Mouse (Mus musculus) C2C12 (cell line): ENCODE results near the gene Cuedc1. TPM values are rescaled to one million over a fixed set of nuclear protein-coding genes. Genes with fewer than 3 reads are reported as not detected.

Source experiments
- H3K27me3 ChIP-seq: one replicate; pipeline ENCODE4 v1.6.1; 2011; ENCODE audit not compliant: control insufficient read depth, insufficient read depth, insufficient read length
- H3K36me3 ChIP-seq: one replicate; pipeline ENCODE4 v1.6.1; 2011; ENCODE audit not compliant: control insufficient read depth, insufficient read depth
- H3K4me3 ChIP-seq: one replicate; pipeline ENCODE4 v1.5.1; 2011; ENCODE audit warnings: mild to moderate bottlenecking, control low read depth; ENCODE audit not compliant: poor library complexity, insufficient read depth, severe bottlenecking
- H3K79me2 ChIP-seq: one replicate; pipeline ENCODE4 v1.6.1; 2011; ENCODE audit not compliant: control insufficient read depth, insufficient read depth
- H3K79me3 ChIP-seq: one replicate; pipeline ENCODE4 v1.6.1; 2011; ENCODE audit warnings: low read depth, control low read depth
- H3ac ChIP-seq: one replicate; pipeline ENCODE3; 2011; ENCODE audit warnings: low read depth; ENCODE audit not compliant: control insufficient read depth, insufficient read length
- CEBPB ChIP-seq: IDR thresholded peaks from one replicate; pipeline ENCODE4 v1.6.1; 2011; ENCODE audit warnings: low read depth, mild to moderate bottlenecking, control low read depth, moderate library complexity
- CTCF ChIP-seq: IDR thresholded peaks from one replicate; pipeline ENCODE4 v1.5.1; 2011; ENCODE audit not compliant: control insufficient read depth, insufficient read depth, insufficient read length
- FOSL1 ChIP-seq: IDR thresholded peaks from one replicate; pipeline ENCODE4 v1.8.0; 2011; ENCODE audit warnings: mild to moderate bottlenecking, low read length; ENCODE audit not compliant: poor library complexity, insufficient read depth, severe bottlenecking
- MAX ChIP-seq: IDR thresholded peaks from one replicate; pipeline ENCODE4 v1.6.1; 2011; ENCODE audit warnings: mild to moderate bottlenecking, control low read depth
- MYOD1 ChIP-seq: IDR thresholded peaks from one replicate; pipeline ENCODE4 v1.6.1; 2011; ENCODE audit warnings: low read depth; ENCODE audit not compliant: control insufficient read depth, insufficient read length
- MYOG ChIP-seq: IDR thresholded peaks from one replicate; pipeline ENCODE4 v1.6.1; 2011; ENCODE audit not compliant: control insufficient read depth, insufficient read length; ENCODE audit errors: extremely low read depth
- USF1 ChIP-seq: IDR thresholded peaks from one replicate; pipeline ENCODE4 v1.6.1; 2011; ENCODE audit warnings: low read depth, mild to moderate bottlenecking, control low read depth, moderate library complexity
- polyA plus RNA-seq: library from polyadenylated mRNA; unstranded; fragments of >200 nt; fragmentation: generic; extraction: Trizol; gene quantifications from one replicate; pipeline ENCODE4 v1.2.1, GENCODE M21; 2012; ENCODE audit warnings: missing spikeins

Cuedc1 gene
- polyA plus RNA-seq, 1 experiment, result 16.2 TPM

DNA sequence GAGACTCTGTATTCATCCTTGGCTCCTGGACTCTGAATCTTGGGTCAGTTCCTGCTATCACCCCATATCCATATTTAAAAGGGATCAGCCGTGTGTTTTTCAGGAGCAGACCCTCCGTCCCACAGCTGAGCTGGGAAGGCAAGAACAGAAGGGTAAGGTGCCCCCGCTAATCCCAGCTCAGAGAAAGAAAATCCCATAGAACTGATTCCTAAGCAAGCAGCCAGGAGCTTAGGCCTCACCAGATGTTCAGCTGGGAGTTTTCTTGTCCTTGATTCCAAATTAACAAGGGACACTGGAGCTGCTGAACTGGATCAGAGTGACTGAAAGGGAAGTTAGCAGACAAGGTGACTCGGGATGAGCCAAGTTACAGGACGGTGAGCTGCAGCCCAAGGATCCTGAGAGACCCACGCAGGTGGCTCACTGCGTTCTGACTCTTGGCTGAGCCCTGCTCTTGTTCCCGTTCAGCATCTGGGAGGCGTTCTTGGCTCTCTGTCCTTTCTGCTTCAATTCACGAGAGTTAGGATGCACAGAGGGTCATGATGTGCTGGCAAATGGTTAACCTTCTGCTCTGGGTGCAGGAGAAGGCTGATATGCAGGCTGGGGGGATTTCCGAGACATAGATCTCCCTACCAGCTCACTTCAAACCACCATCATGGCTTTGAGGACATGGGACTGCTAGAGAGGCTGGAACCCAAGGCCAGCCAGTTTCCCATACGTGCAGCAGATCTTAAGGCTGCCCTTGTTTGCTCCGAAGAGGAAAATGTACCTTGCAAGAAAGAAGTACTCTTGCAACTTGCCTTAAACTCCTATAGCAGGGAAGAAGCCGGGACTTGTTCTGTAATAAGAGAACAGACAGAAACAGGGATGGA lies 88.5 kb downstream of the Cuedc1 start:
- Histone ChIP-seq H3K79me2 (no peaks in the 10 kb centered on the region), H3K79me3 (no peaks in the 10 kb centered on the region), H3K36me3 (peaks cover 19% of the 10 kb centered on the region), H3ac (no peak overlapping the region), H3K27me3 (no peaks in the 10 kb centered on the region), H3K4me3 (no peak overlapping the region)
- TF ChIP-seq USF1, result no peak
- no peak for TF ChIP-seq CEBPB
- no peak for TF ChIP-seq MYOG
- no peak for TF ChIP-seq CTCF
- no peak for TF ChIP-seq MYOD1
- no peak for TF ChIP-seq FOSL1
- TF ChIP-seq MAX, result no peak

DNA sequence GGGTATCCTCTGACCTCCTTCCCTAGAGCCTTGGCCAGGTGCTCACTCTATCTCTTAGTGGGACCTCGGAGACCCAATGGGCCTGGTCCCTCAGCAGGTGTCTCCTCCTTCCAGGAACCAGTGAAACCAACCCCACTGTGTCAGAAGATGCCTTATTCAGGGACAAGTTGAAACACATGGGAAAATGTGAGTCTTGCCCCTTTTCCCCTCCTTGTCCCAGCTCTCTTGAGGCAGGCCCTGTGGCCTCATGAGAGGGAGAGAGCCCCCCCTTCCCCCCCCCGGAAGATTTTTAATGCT lies 89.0 kb downstream of the Cuedc1 start:
- peaks cover 19% of the 10 kb centered on the region for H3K36me3 ChIP-seq
- no peaks in the 10 kb centered on the region for H3K27me3 ChIP-seq
- peak overlapping the region; percentile 24 for H3ac ChIP-seq
- H3K79me2 ChIP-seq, result no peaks in the 10 kb centered on the region
- TF ChIP-seq FOSL1 (no peak), MYOG (no peak), MYOD1 (no peak), MAX (no peak), CEBPB (no peak), USF1 (no peak), CTCF (no peak)
- H3K79me3 ChIP-seq, result no peaks in the 10 kb centered on the region
- no peak overlapping the region for H3K4me3 ChIP-seq

DNA sequence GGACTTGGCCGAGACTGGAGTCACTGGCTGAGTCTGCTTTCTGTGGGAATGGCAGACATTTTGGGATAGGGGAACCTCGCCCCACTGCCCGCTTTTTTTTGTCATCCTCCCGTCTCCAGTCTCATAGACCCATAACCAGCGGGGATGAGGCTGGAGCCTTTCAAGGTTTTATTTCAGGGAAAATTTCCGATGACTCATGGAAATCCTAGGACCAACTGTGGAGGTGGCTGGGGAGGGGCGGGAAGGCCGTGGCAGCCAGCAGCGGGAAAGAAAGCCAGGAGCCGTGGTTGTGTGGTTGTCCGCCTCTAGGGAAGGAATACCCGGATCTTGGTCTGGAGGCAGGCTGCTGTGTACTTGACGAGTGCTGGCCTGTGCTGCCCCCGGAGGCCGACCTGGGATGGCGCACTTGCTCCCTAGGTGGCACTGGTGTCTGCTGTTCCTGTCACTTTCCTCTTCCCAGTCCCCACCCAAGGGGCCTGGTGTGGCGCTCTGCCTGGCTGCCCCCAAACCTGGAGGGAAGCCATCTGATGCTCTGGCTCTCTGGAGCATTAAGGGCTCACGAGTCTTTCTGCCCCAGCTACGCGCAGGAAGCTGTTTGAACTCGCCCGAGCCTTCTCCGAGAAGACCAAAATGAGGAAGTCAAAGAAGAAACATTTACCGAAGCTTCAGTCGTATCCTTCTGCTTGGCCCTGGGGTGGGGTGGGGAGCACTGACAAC lies 89.7 kb downstream of the Cuedc1 start:
- Histone ChIP-seq H3K4me3 (no peak overlapping the region), H3ac (peak overlapping the region; percentile 6), H3K79me3 (no peaks in the 10 kb centered on the region), H3K79me2 (no peaks in the 10 kb centered on the region), H3K27me3 (no peaks in the 10 kb centered on the region), H3K36me3 (peaks cover 19% of the 10 kb centered on the region)
- TF ChIP-seq MAX (peak; percentile 24), FOSL1 (no peak), CTCF (peak; percentile 97), MYOD1 (peak; percentile 49), USF1 (no peak), CEBPB (no peak), MYOG (no peak)

DNA sequence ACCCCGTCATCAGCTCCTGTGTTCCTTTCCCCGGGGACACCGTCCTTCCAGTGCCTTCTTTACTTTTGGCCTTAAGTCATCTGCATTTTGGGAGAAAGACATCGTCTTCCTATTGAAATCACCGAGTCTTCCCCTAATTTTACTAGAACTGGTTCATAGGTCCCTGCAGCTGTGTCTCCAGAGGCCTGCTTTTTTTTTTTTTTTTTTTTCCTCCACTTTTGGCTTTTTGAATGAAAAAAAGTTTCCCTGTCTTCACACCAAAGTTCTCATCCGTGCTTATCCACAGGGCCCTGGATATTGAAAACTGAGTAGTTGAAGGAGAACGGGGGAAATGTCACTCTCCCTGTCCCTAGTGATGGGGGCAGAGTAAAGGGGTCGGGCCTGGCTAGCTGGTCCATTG lies 90.4 kb downstream of the Cuedc1 start:
- no peaks in the 10 kb centered on the region for H3K79me3 ChIP-seq
- no peaks in the 10 kb centered on the region for H3K27me3 ChIP-seq
- peaks cover 14% of the 10 kb centered on the region for H3K36me3 ChIP-seq
- no peak overlapping the region for H3ac ChIP-seq
- no peaks in the 10 kb centered on the region for H3K79me2 ChIP-seq
- no peak overlapping the region for H3K4me3 ChIP-seq
- TF ChIP-seq MYOD1 (no peak), CEBPB (no peak), MAX (no peak), MYOG (no peak), CTCF (no peak), USF1 (no peak), FOSL1 (no peak)

DNA sequence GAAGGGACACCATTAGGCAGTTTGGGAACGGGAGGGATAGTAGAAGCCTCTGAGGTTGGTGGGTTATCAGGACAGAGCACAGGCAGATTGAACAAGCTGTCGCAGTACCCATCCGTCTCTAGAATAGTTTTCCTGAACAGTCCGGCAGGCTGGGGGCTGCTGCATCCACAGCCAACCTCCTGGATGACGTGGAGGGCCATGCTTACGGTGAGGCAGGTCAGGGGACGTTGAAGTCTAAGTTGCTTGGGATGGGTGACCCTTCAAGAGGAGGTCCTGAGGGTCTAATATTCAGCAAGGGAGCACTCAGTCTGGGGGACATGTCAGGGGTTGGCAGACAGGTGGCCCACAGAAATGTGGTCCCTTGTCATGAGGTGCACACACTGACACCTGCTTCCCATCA lies 90.8 kb downstream of the Cuedc1 start:
- H3K79me2 ChIP-seq, result no peaks in the 10 kb centered on the region
- no peaks in the 10 kb centered on the region for H3K79me3 ChIP-seq
- no peak for TF ChIP-seq USF1
- no peak for TF ChIP-seq MAX
- TF ChIP-seq CTCF, result no peak
- TF ChIP-seq FOSL1, result no peak
- no peak for TF ChIP-seq CEBPB
- no peak for TF ChIP-seq MYOD1
- no peak for TF ChIP-seq MYOG
- H3ac ChIP-seq, result no peak overlapping the region
- H3K36me3 ChIP-seq, result peaks cover 12% of the 10 kb centered on the region
- no peaks in the 10 kb centered on the region for H3K27me3 ChIP-seq
- no peak overlapping the region for H3K4me3 ChIP-seq
